Mouse (Mus musculus) spleen, adult 18-20 months (tissue): ENCODE measurements around the gene Tmsb10.

Experiments
- DNase-seq, 2 experiments: peaks; one replicate each; pipeline ENCODE4 v3.0.0; 2022; ENCODE audit warnings: mixed read lengths in 2 of 2

Gene Tmsb10

DNA sequence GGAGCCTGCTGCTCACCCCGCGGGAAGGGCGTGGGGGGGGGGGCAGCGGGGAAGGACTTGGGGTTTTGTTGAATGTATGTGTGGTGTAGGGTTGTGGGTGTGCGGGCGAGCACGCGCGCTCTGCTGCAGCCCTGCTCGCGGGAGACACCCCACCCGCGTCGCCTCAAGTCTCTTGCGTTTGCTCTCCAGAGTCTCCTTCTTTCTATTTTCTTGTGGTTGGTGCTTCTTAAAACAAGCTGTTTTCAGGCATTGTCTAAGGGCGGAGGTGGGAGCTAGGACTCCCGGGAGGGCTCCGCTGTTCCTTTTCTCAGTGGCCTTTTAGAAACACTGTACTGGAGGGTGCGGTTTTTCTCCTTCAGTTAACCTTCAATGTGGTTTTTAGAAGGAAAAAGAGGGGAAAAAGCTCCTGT lies at the start of gene Tmsb10:
Gene Tmsb10 (minus strand): TSS at position 87 of the 410 bp plus-strand sequence.
- DNase-seq: no peak

DNA sequence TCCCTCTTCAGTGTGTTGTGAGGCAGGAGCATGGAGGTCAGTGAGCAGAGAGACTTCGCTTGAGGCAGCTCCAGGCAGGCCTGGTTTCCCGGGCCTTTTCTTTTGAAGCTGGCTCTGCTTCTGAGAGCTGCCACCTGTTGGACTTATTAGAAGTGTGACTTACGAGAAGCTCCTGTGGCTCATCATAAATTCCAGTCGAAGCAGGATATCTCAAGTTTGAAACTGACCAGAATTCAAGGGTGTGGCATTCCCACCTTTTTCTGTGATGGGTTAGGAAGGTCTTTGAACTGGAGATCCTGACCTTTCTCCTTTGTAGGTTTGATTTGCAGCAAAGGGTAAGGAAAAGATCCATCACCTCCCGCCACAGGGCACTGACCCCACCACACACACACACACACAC lies 45.1 kb upstream of the Tmsb10 start:
- no peak for DNase-seq

DNA sequence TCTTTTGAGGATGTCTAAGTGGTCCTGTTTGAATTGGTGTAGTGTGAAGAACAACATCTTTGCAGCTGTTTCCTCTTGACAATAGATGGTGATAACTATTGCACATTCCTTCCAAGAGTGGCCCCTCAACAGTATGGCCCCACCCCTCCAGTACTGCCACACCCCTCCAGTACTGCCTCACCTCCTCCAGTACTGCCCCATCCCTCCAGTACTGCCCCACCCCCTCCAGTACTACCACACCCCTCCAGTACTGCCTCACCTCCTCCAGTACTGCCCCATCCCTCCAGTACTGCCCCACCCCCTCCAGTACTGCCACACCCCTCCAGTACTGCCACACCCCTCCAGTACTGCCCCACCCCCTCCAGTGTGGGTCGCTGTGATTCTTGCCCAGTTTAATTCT lies 43.8 kb upstream of the Tmsb10 start:
- no peak for DNase-seq

DNA sequence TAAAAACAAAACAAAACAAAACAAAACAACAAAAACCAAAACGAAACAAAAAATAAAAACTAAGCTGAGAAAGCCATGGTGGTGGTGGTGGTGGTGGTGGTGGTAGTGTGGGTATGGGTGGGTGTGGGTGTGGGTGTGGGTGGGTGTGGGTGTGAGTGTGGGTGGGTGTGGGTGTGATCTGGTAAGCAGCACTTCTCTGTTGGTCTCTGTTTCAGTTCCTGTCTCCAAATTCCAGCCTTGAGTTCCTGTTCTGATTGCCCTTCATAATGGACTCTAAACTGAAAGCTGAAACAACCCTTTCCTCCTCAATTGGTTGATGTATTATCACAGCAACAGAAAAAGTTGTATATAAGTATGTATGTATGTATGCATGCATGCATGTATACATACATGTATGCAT lies 40.3 kb upstream of the Tmsb10 start:
- DNase-seq: no peak

DNA sequence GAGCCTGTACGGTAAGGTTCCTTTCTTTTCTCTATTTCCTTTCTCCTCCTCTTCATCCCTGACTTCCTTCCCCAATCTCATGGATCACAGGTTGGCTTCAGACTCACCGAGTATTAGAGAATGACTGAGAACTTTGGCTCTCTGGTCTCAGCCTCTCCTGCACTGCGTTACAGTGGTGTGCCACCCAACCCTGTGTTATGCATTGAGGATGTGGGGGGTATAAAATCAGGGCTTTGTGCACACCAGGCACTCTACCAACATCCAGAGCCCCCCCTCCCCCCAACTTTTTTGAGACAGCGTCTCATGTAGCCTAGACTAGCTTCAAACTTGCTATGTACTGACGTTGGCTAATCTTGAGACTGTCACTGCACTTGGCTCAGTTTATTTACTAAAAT lies 35.1 kb upstream of the Tmsb10 start:
- DNase-seq: no peak

DNA sequence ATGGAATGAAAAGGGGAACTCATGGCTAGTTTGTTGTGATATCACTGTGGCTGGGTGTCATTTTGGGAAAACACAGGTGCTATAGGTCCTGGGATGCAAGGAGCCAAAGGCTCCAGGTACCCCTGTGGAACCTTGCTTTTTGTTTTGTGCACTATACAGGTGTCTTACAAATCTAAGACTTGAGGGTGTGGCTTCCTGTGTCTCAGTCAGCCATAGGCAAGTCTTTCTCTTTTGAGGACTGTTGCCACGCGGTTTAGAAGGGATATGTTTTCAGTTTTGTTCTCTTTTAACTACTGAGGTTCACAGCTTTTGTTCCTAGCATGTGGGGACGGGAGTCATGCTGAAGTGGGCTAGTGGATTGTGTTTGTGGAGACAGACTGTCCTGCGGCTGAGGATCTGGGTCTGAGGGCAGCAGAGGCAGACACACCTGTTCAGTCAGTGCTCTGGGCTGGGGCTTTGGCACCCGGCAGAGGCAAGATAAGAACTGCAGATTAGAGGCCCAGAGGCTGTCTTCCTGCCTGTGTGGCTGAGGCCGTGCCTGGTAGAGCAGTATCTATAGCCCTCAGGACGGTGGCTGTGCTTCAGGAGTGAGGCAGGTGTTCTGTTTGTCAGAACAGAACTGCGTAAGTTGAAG lies 34.6 kb upstream of the Tmsb10 start:
- peak in 1 of 2 experiments; percentile 25 for DNase-seq

DNA sequence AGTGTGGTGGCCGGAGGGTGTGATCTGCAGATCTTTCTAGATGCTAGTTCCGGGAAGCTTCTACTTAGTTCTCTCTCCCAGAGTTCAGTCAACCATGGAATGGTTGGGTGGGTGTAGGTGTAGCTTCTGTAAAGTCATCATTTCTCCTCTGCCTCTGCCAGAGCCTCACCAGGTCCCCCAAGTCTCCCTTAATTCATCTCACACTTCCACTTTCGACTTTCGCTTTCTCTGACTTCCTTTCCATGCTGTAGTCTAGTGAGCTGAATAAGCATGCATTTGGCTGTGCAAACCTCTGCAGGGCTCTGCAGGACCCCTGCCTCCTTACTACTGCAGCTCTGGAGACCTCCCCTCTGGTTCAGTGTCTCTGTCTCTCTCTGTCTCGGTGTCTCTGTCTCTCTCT lies 31.7 kb upstream of the Tmsb10 start:
- DNase-seq: peak in 1 of 2 experiments; percentile 37

DNA sequence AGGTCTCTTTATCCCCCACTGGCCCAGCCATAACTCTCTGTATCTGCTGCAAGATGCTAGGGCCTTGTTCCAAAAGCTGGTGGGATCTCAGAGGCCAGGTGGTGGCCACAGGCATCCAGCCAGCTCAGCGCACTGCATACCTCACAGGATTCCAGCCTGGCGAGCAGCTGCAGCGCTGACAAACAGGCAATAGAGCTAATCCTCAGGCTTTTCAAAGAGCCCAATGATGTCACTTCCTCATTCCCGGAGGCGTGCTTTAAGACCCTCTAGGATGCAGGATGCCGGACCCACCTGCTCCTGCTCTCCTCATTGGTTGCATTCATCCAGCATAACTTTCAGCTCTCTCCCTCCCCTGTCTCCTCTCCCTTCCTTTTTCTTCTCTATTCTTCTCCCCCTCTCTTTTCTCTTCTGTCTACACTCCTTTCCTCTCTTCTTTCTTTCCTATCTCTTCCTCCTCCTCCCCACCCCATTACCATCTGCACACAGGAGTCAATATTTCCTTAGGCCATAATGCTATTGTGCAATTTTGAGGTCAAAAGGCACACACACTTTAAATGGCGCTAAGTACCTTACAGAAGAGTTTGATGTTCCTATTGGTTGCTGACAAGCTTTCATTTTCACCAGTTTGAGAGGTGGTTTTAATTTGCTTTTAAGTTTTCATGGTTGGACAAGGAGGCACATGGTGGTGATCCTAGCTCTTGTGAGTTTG lies 30.6 kb upstream of the Tmsb10 start:
- DNase-seq: no peak

DNA sequence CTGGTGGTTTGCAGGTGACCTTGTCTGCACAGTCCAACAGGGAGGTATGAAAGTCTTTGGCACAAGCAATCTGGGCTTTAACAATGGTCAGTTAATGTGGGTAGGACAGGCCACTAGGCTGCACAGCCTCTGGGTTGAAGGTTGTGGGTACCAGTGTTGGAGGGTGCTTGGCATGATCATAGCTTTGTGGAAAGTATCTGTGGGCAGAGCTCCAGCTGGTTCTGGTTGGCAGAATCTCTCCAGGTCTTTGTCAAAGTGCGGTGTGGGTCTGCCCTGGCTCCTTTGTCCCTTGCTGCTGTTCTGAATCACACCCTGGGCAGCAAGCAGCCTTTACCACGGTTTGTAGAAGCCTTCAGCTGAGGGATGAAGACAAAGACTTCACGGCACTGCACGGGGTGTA lies 24.0 kb upstream of the Tmsb10 start:
- DNase-seq: no peak

DNA sequence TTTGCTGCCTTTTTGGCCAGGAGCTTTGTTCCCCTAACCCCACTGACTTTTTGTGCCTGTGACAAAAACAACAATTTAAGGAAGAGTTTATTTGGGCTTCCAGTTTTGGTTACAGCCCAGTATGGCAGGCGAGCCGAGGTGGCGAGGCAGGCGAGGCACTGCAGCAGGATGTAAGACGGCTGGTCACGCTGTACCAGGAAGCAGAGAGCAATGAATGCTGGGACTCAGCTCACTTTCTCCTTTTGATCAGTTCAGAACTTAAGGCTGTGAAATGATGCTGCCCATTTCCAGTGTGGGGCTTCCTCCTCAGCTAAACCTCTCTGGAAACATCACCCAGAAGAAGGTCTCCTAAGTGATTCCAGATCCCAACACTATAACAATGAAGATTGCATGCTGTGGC lies 23.3 kb upstream of the Tmsb10 start:
- no peak for DNase-seq

DNA sequence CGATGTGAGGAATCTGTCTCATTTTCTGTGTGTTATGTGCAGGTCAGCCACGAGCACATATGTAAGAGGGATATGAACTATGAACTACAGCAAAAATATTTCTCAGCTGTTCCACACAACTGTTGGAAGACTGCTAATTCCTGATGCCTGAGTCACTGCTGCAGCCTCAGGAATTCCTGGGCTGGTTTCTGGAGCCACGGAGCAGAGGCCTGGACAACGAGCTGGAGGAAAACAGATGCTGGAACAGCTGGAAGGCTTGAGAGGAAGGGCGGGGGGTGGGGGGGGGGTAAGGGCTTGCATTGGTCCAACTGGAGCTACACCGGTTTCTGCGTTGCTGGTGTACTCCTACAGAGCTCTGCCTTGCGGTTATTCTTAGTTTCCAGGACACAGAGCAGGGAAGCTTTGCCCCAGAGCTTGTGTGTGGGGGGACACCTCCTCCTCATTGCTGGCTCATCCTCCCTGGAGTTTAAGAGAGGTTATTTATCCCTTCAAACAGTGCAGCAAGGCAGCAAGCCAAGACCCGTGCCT lies 22.6 kb upstream of the Tmsb10 start:
- no peak for DNase-seq

DNA sequence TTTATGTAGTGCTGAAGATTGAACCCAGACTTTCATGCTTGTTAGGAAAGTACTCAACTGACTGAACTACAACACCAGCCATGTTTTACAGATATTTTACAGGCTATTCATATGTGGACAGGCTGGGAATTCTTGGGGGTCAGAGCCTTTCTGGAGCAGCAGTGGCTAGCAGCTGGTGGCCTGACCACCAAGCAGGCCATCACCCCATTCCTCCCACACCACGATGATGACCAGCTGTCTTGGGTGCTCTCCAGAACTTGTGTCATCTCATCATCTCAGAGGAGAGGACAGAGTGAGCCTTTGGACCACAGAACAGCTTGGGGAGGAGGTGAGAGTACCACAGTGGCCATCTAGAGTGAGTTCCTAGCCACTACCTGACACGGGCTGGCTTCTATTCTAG lies 18.3 kb upstream of the Tmsb10 start:
- no peak for DNase-seq

DNA sequence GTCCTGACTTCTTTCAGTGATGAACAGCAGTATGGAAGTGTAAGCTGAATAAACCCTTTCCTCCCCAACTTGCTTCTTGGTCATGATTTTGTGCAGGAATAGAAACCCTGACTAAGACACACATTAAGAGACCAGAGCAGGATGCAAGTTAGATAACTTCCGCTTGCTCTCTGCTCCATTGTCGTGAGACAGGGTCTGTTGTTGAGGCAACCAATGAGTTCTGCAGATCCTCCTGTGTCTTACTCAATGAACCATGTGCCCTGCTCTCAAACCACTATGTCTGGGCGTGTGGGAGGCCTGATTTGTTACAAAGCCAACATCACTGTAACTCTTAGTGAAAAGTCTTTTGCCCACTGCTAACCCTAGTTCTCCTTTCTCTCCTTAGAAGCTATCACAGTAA lies 12.5 kb upstream of the Tmsb10 start:
- no peak for DNase-seq

DNA sequence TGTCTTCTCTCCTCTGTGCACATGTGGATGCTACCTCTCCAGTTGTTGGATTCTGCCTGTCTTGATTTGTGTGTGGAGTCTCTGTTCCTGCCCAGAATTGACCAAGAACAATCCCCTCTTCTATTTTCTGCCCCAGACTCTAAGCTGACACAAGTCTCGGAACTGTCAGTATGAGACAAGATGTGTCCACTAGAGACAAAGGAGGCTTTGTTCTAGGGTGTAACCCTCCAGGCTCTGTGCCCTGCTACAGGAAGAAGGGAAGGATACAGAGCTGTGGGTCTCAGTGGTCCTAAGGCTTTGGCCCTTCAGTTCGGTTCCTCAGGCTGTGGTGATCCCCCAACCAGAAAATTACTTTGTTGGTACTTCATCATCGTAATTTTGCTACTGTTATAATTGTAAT lies 11.2 kb upstream of the Tmsb10 start:
- DNase-seq: no peak

DNA sequence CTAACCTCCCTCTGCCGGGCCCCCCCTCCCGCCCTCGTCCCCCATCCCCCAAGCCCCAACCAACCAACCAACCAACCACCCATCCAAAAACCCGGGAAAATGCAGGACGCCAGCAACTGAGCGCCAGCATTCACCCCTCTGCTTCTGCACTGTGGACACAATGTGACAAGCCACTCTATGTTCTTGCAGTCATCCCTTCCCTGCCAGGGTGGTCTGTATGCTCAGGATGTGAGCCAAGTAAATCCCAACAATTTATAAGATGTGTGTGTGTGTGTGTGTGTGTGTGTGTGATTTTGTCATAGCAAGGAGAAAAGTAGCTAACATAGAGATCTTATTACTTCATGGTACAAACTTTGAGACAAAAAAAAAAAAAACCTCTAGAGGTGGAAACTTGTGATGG lies 6.7 kb upstream of the Tmsb10 start:
- no peak for DNase-seq

DNA sequence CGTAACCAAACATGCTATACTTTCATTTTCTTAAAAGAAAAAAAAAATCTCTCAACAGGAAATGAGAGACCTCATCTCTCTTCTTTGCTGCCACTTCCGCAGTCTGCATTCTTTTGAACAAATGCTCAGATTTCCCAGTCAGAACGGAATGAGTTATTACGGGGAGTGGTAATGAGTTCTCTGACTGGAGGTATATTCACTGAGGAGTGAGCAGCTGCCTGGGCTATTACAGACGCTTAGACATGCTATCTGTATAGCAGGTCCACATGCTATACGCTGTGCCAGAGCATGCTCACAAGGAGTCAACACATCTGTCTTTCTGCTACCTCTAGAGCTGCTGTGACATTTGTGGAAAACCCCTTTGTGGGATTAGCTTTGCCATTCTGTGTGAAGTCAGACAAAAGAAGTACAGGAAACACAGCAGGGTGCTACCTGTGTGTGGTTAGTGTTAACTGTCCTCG lies 3.8 kb upstream of the Tmsb10 start:
- DNase-seq: no peak

DNA sequence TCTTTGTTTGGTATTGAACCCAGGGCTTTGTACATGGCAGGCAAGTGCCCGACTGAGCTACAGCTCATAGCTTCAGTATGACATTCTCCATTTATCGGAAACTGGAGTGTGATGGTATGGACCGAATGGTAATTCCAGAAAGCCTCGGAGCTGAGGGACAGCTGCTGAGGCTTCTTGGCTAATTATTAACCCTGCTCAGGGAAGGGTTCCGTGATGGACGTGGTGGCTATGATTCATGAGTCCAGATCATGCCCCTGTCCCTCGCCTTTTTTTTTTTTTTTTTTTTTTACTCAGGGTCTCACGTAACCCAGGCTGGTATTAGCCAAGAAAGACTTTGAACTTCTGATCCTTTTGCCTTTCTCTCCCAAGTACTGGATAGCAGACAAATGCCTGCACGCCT lies 3.1 kb upstream of the Tmsb10 start:
- no peak for DNase-seq

DNA sequence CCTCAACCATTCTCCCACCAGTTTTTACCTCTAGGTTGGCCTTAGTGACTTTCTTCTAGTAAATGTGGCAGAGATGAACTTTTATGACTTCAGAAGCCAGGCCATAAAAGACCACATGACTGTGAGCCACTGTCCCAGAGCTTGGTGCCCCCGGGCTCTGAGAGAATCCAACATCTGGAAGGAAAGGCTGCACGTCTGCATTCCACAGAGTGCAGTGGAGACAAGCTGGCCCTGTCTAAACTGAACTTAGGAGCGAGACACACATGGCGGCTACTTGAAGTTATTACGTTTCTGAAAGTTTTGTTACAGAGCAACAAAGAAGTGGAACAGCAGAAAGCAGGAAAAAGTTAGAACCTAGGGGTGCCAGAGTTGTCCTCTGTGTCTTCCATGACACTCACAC lies 2.1 kb upstream of the Tmsb10 start:
- DNase-seq: no peak

DNA sequence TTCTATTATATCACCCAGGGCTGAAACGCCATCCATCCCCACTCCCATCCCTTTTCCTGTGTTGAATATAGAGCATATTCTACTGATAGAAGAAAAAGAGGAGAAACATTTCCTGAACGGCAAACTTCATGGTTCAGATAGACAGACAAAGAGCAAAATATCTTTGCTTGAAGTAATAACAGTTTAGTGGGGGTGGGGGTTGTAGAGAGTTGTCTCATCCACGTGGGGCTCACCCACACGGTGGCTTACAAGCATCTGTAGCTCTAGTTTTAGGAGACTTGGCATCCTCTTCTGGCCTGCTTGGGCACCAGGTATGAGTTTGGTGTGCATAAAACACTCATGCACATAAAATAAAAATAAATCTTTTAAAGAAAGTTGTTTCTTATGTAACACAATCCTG lies 627 bp upstream of the Tmsb10 start:
- DNase-seq: no peak

DNA sequence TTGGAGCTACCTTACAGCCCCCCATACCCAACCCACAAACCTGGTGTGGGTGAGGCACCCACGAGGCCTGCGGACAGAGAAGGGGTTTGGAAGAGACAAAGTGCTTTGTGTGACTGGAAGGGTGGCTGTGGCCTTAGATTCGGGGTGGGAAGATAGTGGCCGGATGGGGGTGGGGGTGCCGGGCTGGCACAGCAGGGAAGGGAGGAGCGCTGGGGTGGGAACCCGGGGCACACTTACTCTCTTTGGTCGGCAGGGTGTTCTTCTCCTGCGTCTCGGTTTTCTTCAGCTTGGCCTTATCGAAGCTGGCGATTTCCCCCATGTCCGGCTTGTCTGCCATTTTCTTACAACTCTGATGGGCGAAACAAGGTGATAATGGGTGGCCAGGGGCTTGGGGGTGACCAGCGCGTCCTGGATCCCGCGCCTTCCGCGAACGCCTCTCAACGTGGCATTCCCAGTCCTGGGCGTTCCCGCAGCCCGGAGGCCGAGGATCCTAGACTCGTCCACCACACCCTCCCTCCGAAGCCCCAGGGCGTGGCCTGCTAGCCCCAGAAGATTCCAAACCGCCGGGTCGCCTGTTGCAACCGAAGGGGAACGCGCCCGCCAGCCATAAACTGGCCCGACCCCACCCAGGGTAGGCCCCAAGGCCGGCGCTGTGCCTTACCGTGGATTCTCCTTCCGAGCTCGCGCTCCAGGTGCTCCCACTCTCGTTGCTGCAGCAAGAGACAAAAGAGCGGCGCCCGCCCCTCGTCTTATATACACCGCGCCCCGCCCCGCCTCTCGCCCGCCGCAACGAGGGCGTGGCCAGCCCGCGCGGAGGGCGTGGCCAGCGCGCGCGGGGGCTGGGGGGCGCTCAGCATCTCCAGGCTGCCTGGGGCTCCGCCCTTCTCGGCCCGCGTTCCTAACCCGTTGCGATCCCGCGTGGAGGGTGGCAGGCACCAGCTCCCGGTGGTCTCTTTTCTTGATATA lies 589 bp downstream of the Tmsb10 start:
- DNase-seq: peak; percentile 82 to 91

DNA sequence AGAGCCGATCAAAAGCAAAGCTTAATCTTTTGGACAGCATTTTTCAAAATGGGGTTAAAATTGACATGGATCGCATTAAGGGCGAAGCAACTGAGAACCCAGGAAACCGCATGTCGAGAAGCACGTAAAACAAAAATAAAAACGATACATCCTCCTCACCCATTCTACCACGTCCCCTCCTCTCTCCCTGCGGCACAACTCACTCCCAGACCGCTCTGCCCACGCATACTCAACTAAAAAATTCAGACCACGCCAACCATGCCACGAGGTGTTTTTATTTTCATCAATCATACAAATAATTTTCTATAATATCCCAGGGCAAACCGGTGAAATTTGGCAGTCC lies 1.5 kb downstream of the Tmsb10 start:
- DNase-seq: no peak

DNA sequence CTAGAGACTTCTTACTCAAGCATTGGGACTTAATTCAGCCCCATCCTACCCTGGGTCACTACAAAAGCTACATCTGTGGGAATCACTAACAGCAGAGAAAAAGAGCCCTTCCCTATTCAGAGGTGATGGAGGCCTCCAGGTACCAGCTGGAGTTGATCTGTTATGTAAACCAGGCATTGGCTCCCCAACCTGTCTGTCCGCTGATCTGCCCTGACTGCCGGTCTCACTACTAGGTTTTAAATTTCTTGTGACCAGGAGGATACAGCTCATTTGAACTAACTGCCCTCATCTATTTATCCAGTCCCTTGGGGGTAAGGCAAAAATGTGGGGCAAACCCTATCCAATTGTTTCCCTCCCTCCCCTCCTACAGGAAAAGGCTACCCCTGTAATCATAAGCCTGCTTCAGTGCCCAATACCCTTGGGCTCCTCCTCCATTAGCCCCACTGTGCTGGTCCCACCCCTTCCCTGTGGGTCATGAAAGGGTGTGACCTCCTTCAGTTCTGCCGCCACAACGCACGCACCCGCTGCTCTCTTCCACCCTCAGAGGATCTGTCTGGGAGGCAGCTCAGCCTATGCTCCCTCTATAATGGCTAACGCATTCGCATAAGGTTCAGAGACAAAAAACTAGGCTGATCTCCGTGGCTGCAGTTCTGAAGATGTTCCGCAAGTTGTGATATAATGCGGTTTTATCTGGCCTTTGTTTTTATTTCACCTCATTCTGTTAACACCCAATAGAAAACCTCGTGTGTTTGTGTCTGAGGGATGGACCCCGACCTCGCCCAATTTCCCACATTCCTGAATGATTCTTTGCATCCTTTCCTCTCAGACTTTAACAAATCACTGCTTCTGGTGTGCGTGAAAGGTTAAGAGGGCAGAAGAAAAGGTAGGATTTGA lies 2.1 kb downstream of the Tmsb10 start:
- peak; percentile 68 for DNase-seq
